Mouse (Mus musculus) heart, postnatal 4 days (tissue): Measurements from ENCODE around the gene Gm21425. TPM values are rescaled to one million over a fixed set of nuclear protein-coding genes. Genes with fewer than 3 reads are reported as not detected.
"Not testable (repeated sequence)": the region's sequence is repeated elsewhere in the genome, so short reads cannot be mapped to it uniquely, and the experiment has no call there.

ENCODE experiments used
- DNase-seq: peaks from one replicate; pipeline ENCODE4 v3.0.0; 2021
- total RNA-seq, 2 experiments: library from RNA; stranded (reverse); gene quantifications; 2 replicates each; pipeline ENCODE4 v1.2.3; 2021

The Gm21425 gene
- total RNA-seq: not detected

- not testable (repeated sequence) for DNase-seq
These were observed at the start of gene Gm21425 for GRCm38 (mm10) chrY:13161668-13162067. Gm21425 (plus strand) TSS chrY:13161968.

- not testable (repeated sequence) for DNase-seq
These were observed 28.4 kb upstream of the Gm21425 start, which contains the start of gene Gm21891 for GRCm38 (mm10) chrY:13133392-13133791. Gm21891 (minus strand) TSS chrY:13133492.

Other genes starting within 250 kb of the Gm21425 start
- gene Gm20807, start 119.1 kb upstream of the Gm21425 start, total RNA-seq: not detected
- not detected for gene Gm21891, start 28.5 kb upstream of the Gm21425 start, total RNA-seq
- not detected for gene Gm21828, start 62.0 kb downstream of the Gm21425 start, total RNA-seq
- gene Gm21440, start 90.4 kb downstream of the Gm21425 start, total RNA-seq: not detected
- not detected for gene Gm21454, start 90.5 kb downstream of the Gm21425 start, total RNA-seq
- not detected for gene Gm21725, start 187.1 kb downstream of the Gm21425 start, total RNA-seq